Mouse (Mus musculus) hindbrain, embryonic 10.5 days (tissue): Measurements from ENCODE around the gene Ddrgk1. TPM values are rescaled to one million over a fixed set of nuclear protein-coding genes. Genes with fewer than 3 reads are reported as not detected.

Source experiments
- DNase-seq: peaks from one replicate; pipeline ENCODE4 v3.0.0-alpha.2; 2017; ENCODE audit warnings: low spot score
- H3K27ac ChIP-seq: fragments of 300-500 bp; sonication (generic); 2 replicates; pipeline ENCODE4 v1.5.1; 2016; ENCODE audit warnings: mild to moderate bottlenecking, moderate library complexity
- H3K27me3 ChIP-seq: fragments of 300-500 bp; sonication (generic); 2 replicates; pipeline ENCODE4 v1.6.1; 2016; ENCODE audit warnings: mild to moderate bottlenecking; ENCODE audit not compliant: poor library complexity, insufficient read depth, severe bottlenecking
- H3K36me3 ChIP-seq: fragments of 300-500 bp; sonication (generic); 2 replicates; pipeline ENCODE4 v1.6.1; 2016; ENCODE audit warnings: mild to moderate bottlenecking, moderate library complexity
- H3K4me1 ChIP-seq: fragments of 300-500 bp; sonication (generic); replicated peaks from 2 replicates; pipeline ENCODE4 v1.6.1; 2016; ENCODE audit warnings: mild to moderate bottlenecking
- H3K4me3 ChIP-seq: fragments of 300-500 bp; sonication (generic); 2 replicates; pipeline ENCODE4 v1.5.1; 2016; ENCODE audit warnings: mild to moderate bottlenecking, moderate library complexity
- H3K9me3 ChIP-seq: fragments of 300-500 bp; sonication (generic); 2 replicates; pipeline ENCODE4 v1.6.1; 2016; ENCODE audit warnings: mild to moderate bottlenecking, moderate library complexity
- WGBS: fragments of 180-500 bp; shearing (Covaris S2); methylation state at CpG from one replicate; pipeline ENCODE4 v1.1.7; 2016; 5-methylcytosine and 5-hydroxymethylcytosine counted together
- polyA plus RNA-seq: library from polyadenylated mRNA; unstranded; fragments of >200 nt; fragmentation: Nextera tagmentation; extraction: Ambion mirVana; gene quantifications from 2 replicates; pipeline ENCODE4 v1.2.1, GENCODE M21; 2016

Gene Ddrgk1
- polyA plus RNA-seq, 1 experiment from 2014 or later, result 50.7 TPM

- H3K4me1 ChIP-seq, result peaks cover 32% of the 10 kb centered on the region
- H3K9me3 ChIP-seq, result no peaks in the 10 kb centered on the region
- peak overlapping the region; percentile 99 for H3K4me3 ChIP-seq
- DNase-seq, result no peak
- H3K27me3 ChIP-seq, result peaks cover 28% of the 10 kb centered on the region
- peak overlapping the region; percentile 93 for H3K27ac ChIP-seq
- H3K36me3 ChIP-seq, result peaks cover 39% of the 10 kb centered on the region
- WGBS, result 2% methylated on average over 37 of the region's 37 CpGs
Measured at GRCm38 (mm10) chr2:130629080-130629838, 35.2 kb downstream of the Ddrgk1 start.

DNA sequence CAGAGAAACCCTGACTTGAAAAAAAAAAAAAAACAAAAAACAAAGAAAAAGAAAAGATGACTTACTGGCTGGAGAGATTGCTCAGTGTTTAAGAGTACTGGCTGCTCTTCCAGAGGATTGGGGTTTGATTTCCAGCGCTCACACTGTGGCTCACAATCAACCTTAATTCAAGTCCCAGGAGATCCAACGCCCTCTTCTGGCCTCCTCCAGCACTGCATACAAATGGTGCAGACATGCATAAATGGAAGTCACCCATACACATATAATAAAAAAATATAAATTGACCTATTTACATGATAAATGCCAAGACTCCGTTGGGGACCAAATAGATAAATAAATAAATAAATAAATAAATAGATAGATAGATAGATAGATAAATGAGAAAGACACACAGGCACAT lies 36.0 kb downstream of the Ddrgk1 start:
- WGBS, result 55% methylated on average over 3 of the region's 3 CpGs
- DNase-seq, result no peak
- H3K4me3 ChIP-seq, result peak overlapping the region; percentile 99
- no peak overlapping the region for H3K27ac ChIP-seq
- peaks cover 23% of the 10 kb centered on the region for H3K4me1 ChIP-seq
- no peaks in the 10 kb centered on the region for H3K9me3 ChIP-seq
- H3K36me3 ChIP-seq, result peaks cover 48% of the 10 kb centered on the region
- peaks cover 20% of the 10 kb centered on the region for H3K27me3 ChIP-seq

DNA sequence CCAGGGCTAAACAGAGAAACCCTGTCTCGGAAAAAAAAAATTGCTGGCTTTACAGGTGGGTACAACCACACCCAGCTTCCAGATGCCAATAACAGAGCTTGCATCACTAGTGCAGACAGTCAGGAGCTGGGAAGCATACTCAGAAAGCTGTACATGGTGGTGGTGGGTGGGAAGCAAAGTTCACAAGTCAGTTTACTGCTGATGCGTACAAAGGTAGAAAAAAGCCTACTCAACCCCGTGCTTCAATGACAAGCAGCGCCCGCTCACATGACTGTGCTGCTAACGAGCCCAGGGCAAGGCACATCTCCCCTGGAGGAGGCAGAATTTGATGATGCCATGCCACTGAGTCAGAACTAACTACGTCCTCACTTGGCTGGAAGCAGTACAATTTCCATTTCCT lies 45.5 kb downstream of the Ddrgk1 start:
- no peak overlapping the region for H3K4me3 ChIP-seq
- H3K27ac ChIP-seq, result no peak overlapping the region
- 95% methylated on average over 7 of the region's 7 CpGs for WGBS
- H3K27me3 ChIP-seq, result no peaks in the 10 kb centered on the region
- DNase-seq, result no peak
- peaks cover 84% of the 10 kb centered on the region for H3K36me3 ChIP-seq
- no peaks in the 10 kb centered on the region for H3K4me1 ChIP-seq
- no peaks in the 10 kb centered on the region for H3K9me3 ChIP-seq

DNA sequence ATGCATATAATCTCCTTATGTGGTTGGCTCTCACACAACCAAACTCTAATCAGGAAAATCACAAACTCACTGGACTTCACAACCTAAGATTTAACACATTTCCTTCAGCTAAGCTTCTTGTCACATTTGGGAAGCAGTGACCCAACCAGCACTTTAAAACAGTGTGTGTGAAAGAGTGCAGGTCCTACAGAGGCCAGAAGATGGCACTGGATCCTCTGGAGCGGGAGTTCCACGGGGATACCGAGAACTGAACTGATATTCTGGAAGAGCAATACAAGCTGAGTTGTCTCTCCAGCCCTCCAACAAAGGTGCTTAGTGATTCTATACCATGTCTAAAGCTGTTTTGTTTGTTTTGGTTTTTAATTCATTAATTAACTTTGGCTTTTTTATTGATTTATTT lies 51.4 kb downstream of the Ddrgk1 start:
- no peaks in the 10 kb centered on the region for H3K27me3 ChIP-seq
- H3K27ac ChIP-seq, result no peak overlapping the region
- peaks cover 72% of the 10 kb centered on the region for H3K36me3 ChIP-seq
- no peak overlapping the region for H3K4me3 ChIP-seq
- DNase-seq, result no peak
- H3K4me1 ChIP-seq, result no peaks in the 10 kb centered on the region
- H3K9me3 ChIP-seq, result no peaks in the 10 kb centered on the region
- 67% methylated on average over 3 of the region's 3 CpGs for WGBS

Other genes with a start within 250 kb of the Ddrgk1 start
- 120 TPM in 2 replicates for gene Vps16, start 240.3 kb downstream of the Ddrgk1 start, polyA plus RNA-seq
- 11.3 and 13.1 TPM in 2 replicates for gene Pced1a, start 240.0 kb downstream of the Ddrgk1 start, polyA plus RNA-seq
- gene Ptpra, start 214.4 kb downstream of the Ddrgk1 start, polyA plus RNA-seq, result 86.7 TPM in 2 replicates
- gene Mrps26, start 100.9 kb downstream of the Ddrgk1 start, polyA plus RNA-seq, result 91.1 and 100 TPM in 2 replicates
- gene Oxt, start 88.5 kb downstream of the Ddrgk1 start, polyA plus RNA-seq, result not detected in 2 replicates
- not detected in 2 replicates for gene Avp, start 82.1 kb downstream of the Ddrgk1 start, polyA plus RNA-seq
- 17.7 and 19.5 TPM in 2 replicates for gene Fastkd5, start 34.6 kb downstream of the Ddrgk1 start, polyA plus RNA-seq
- gene Ubox5, start 34.6 kb downstream of the Ddrgk1 start, polyA plus RNA-seq, result 19.4 and 19.8 TPM in 2 replicates
- 3.2 and 4.3 TPM in 2 replicates for gene Lzts3, start 21.9 kb downstream of the Ddrgk1 start, polyA plus RNA-seq
- gene Itpa, start 3.0 kb upstream of the Ddrgk1 start, polyA plus RNA-seq, result 148 and 151 TPM in 2 replicates
- gene Slc4a11, start 32.9 kb upstream of the Ddrgk1 start, polyA plus RNA-seq, result 0.20 and 0.70 TPM in 2 replicates
- 30.3 and 50.9 TPM in 2 replicates for gene 4930402H24Rik, start 241.7 kb upstream of the Ddrgk1 start, polyA plus RNA-seq
- 5.3 and 7.6 TPM in 2 replicates for gene Atrn, start 241.8 kb upstream of the Ddrgk1 start, polyA plus RNA-seq